Mouse (Mus musculus) megakaryocyte, embryonic 14.5 days (primary cell): ENCODE results near the gene Carm1. TPM values are rescaled to one million over a fixed set of nuclear protein-coding genes. Genes with fewer than 3 reads are reported as not detected.
A peak's percentile ranks its signal among the peaks of the same experiment; 100 is the strongest.

Experiments used
- H3K27me3 ChIP-seq: replicated peaks from 2 replicates; pipeline ENCODE3; 2012; ENCODE audit warnings: inconsistent platforms
- H3K36me3 ChIP-seq: replicated peaks from 2 replicates; pipeline ENCODE3; 2012; ENCODE audit warnings: low read length, inconsistent platforms, mixed read lengths
- H3K4me1 ChIP-seq: 2 replicates; pipeline ENCODE4 v1.6.1; 2012; ENCODE audit warnings: inconsistent platforms
- H3K4me3 ChIP-seq: replicated peaks from 2 replicates; pipeline ENCODE3; 2012; ENCODE audit warnings: moderate library complexity, mild to moderate bottlenecking, inconsistent platforms
- H3K9me3 ChIP-seq: 2 replicates; pipeline ENCODE4 v1.6.1; 2012; ENCODE audit warnings: inconsistent platforms
- FLI1 ChIP-seq: IDR thresholded peaks from 2 replicates; pipeline ENCODE4 v1.6.1; 2012; ENCODE audit warnings: low read length, inconsistent platforms, mixed read lengths
- GATA1 ChIP-seq: IDR thresholded peaks from 3 replicates; pipeline ENCODE4 v1.6.1; 2012; ENCODE audit warnings: mixed read lengths, low read length, inconsistent platforms, borderline replicate concordance
- polyA plus RNA-seq: library from polyadenylated mRNA; stranded (reverse); fragments of >175 nt; gene quantifications from 2 replicates; pipeline ENCODE4 v1.2.3, GENCODE M21; 2012; ENCODE audit warnings: low replicate concordance; ENCODE audit not compliant: insufficient read depth

Gene Carm1
- polyA plus RNA-seq, 1 experiment, result 105 TPM

DNA sequence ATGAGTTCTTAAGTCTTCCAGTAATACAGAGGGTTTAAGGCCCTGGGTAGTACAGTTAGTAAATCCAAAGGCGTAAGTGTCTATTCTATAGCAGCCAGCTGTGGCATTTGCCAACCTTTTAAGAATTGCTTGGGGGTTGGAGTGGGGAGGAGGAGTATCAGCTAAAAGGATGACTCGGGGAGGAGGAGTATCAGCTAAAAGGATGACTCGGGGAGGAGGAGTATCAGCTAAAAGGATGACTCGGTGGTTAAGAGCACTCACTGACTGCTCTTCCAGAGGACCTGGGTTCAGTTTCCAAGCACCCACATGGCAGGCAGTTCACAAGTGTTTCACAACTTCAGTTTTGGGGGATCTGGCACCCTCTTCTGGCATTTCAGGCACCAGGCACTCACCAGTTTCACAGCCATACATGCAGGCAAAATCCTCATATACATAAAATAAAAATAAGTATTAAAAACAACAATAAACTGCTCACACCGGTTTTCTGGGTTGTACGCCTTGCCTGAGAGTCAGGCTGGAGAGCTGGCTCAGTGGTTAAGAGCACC lies 8.6 kb downstream of the Carm1 start:
- H3K27me3 ChIP-seq, result no peaks in the 10 kb centered on the region
- no peaks in the 10 kb centered on the region for H3K9me3 ChIP-seq
- H3K4me1 ChIP-seq, result peaks cover 81% of the 10 kb centered on the region
- H3K4me3 ChIP-seq, result no peak overlapping the region
- TF ChIP-seq FLI1 (no peak), GATA1 (no peak)
- H3K36me3 ChIP-seq, result peaks cover 60% of the 10 kb centered on the region

DNA sequence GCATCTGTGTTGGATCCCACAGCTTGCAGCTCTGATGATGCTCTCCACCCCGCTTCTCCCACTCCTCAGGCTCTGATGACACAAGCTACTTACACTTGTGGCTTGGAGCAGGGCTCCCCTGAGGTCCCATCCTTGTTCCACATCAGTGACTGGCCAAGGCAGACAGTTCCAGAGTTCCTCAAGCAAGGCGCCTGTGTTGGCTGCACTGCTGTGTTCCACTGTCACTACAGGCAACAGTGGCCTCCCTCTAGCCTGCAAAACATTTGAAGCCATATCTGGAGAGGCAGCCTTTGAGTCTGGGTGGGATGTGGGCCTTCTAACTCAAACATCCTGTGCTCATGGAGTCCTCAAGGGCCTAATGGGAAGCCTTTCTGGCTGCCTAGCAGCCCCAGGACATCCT lies 10.3 kb downstream of the Carm1 start:
- peaks cover 65% of the 10 kb centered on the region for H3K4me1 ChIP-seq
- H3K4me3 ChIP-seq, result no peak overlapping the region
- no peaks in the 10 kb centered on the region for H3K27me3 ChIP-seq
- H3K9me3 ChIP-seq, result no peaks in the 10 kb centered on the region
- TF ChIP-seq FLI1, result no peak
- TF ChIP-seq GATA1, result no peak
- peaks cover 61% of the 10 kb centered on the region for H3K36me3 ChIP-seq

DNA sequence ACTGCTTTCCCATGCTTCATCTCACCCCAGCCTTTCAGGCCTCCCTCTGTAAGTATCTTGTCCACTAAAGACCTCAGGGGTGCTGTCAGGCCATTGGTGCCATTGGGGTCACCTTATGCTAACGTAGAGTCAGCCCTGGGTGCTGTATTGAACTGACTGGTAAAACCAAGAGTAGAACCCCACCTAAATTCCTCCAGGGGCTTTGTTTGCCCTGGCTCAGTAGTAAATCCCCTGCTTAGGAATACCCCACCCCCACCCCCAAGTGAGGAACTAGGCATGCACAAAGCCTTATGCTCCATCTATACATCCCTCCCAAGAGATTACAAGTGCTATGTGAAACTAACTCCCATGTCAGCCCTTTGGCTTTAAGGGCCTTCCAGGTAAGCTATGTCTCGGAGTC lies 10.9 kb downstream of the Carm1 start:
- TF ChIP-seq GATA1 (no peak), FLI1 (no peak)
- Histone ChIP-seq H3K4me1 (peaks cover 59% of the 10 kb centered on the region), H3K36me3 (peaks cover 58% of the 10 kb centered on the region)

DNA sequence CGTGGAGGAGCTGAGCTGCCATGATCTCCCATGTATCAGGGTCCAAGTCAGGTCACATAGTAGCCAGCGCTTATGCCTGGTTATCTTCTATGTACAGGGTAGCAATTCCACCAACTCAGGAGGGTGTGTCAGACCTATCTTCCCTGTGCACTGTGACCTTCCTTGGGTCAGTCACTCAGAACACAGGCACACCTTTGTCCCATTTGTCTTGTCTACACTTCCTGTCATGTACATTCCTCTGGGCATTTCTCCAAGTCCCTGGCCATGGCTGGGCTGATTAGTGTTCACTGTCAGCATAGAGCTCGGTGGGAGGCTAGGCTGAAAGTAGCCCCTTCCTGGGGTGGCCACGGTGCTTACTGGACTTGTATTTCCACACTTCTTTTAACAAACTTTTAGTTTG lies 11.7 kb downstream of the Carm1 start:
- Histone ChIP-seq H3K4me3 (peak overlapping the region; percentile 16), H3K4me1 (peaks cover 59% of the 10 kb centered on the region), H3K27me3 (no peaks in the 10 kb centered on the region), H3K36me3 (peaks cover 60% of the 10 kb centered on the region), H3K9me3 (no peaks in the 10 kb centered on the region)
- TF ChIP-seq FLI1, result no peak
- no peak for TF ChIP-seq GATA1

More for the DNA sequence above, 10.9 kb downstream of the Carm1 start:
- Histone ChIP-seq H3K27me3 (no peaks in the 10 kb centered on the region), H3K4me3 (no peak overlapping the region), H3K9me3 (no peaks in the 10 kb centered on the region)

DNA sequence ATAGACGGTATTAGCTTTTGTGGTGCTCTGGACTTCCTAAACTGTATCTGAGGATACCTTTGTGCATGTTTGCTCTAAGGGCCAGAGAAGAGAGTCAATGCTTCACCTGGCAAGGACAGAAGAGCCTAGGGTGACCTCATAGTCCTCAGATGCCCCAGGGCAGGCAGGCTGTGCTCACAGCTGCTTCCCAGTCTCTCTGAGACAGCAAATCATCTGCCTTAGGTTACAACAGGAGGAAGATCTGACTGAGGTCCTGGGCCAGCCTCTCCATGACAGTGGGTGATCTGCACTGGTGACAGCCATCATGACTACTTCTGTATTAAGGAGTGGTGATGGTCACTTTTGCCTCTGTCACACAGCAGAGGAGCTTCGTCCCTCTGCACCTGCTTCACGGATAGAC lies 12.5 kb downstream of the Carm1 start:
- H3K36me3 ChIP-seq, result peaks cover 53% of the 10 kb centered on the region
- peaks cover 55% of the 10 kb centered on the region for H3K4me1 ChIP-seq
- TF ChIP-seq FLI1, result no peak
- no peak for TF ChIP-seq GATA1
- H3K4me3 ChIP-seq, result peak overlapping the region; percentile 0
- H3K27me3 ChIP-seq, result no peaks in the 10 kb centered on the region
- no peaks in the 10 kb centered on the region for H3K9me3 ChIP-seq

DNA sequence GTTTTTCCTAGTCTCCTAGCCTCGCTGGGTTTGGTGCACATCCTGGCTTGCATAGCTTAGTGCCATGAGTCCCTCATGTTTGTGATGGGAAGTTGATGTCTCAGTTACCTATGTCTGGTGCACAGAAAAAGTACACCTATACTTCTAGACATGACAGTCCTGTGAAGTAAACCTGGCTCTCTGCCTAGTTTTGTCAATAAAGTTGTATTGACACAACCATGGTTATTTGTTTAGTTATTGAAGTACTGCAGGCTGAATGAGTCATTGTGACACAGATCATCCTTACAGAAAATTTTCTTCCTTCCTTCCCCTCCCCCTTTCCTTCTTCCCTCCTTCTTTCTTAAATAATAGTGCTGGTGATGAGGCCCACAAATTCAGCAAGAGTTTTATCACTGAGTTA lies 17.7 kb downstream of the Carm1 start:
- Histone ChIP-seq H3K36me3 (peaks cover 34% of the 10 kb centered on the region), H3K27me3 (no peaks in the 10 kb centered on the region), H3K4me1 (peaks cover 46% of the 10 kb centered on the region), H3K4me3 (peak overlapping the region; percentile 18), H3K9me3 (no peaks in the 10 kb centered on the region)
- TF ChIP-seq GATA1 (no peak), FLI1 (no peak)

DNA sequence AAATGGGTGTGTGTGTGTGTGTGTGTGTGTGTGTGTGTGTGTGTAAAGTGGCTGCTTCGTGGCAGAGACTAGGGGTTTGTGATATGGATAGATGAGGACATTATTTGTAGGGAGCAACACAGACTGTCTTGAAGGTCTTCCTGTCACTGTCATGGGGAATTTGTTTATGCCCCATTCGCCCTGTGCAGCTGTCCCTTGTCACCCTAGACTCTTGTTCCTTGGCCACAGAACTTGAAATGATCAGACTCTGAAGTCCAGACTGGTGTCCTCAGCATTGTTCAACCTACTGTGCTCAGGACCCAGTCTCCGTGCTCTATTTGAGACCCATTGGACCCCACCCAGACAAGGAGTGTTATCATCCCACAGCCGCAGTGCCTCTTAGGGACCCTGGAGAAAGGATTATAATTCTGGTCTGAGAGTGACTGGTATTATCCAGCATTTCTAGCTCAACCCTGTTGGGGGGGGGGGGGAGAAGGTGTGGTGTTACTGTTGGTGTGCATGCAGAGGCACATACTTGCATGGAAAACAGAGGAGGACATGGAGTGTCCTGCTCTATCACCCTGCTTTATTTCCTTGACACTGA lies 18.4 kb downstream of the Carm1 start:
- Histone ChIP-seq H3K4me1 (peaks cover 46% of the 10 kb centered on the region), H3K4me3 (peak overlapping the region; percentile 29), H3K27me3 (no peaks in the 10 kb centered on the region), H3K9me3 (no peaks in the 10 kb centered on the region), H3K36me3 (peaks cover 41% of the 10 kb centered on the region)
- no peak for TF ChIP-seq GATA1
- TF ChIP-seq FLI1, result no peak

DNA sequence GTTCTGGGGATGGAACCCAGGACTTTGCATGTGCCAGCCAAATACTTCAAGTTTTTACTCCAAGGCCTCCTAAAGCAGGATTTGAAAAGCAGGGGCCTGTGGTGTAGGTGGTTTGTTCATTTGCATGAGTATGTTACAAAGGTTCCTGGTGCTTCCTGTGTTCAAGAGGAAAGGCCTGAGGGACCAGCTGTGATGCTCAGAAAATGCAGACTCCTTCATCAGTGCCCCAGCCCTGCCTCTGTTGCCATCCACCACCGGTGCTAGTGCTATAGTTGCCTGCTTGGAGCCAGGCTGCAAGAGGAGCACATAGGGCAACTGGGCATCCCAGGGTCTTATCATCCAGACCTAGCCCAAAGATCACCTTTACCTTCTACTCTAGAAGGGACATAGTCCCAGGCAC lies 19.8 kb downstream of the Carm1 start:
- H3K4me1 ChIP-seq, result peaks cover 46% of the 10 kb centered on the region
- TF ChIP-seq GATA1, result no peak
- no peak for TF ChIP-seq FLI1
- H3K9me3 ChIP-seq, result no peaks in the 10 kb centered on the region
- H3K27me3 ChIP-seq, result no peaks in the 10 kb centered on the region
- no peak overlapping the region for H3K4me3 ChIP-seq
- peaks cover 44% of the 10 kb centered on the region for H3K36me3 ChIP-seq

DNA sequence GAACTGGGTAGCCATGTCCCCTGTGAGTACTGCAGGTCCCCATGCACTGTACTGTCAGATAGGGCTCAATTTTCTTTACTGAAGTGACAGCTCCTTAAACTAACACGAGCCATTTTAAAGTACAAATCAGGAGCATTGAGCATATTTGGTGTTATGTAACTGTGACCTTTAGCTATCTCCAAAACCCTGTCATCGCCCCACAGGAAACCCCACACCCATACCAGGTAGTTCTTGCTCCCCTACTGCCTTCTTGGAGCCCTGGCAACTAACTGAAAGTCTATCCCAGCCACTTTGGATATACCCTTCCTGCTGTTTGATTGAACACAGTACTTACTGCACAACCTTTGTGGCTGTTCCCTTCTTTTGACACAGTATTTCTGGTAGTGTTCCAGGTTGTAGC lies 20.4 kb downstream of the Carm1 start:
- Histone ChIP-seq H3K36me3 (peaks cover 46% of the 10 kb centered on the region), H3K4me1 (peaks cover 46% of the 10 kb centered on the region), H3K27me3 (no peaks in the 10 kb centered on the region), H3K4me3 (no peak overlapping the region), H3K9me3 (no peaks in the 10 kb centered on the region)
- TF ChIP-seq GATA1 (no peak), FLI1 (no peak)

DNA sequence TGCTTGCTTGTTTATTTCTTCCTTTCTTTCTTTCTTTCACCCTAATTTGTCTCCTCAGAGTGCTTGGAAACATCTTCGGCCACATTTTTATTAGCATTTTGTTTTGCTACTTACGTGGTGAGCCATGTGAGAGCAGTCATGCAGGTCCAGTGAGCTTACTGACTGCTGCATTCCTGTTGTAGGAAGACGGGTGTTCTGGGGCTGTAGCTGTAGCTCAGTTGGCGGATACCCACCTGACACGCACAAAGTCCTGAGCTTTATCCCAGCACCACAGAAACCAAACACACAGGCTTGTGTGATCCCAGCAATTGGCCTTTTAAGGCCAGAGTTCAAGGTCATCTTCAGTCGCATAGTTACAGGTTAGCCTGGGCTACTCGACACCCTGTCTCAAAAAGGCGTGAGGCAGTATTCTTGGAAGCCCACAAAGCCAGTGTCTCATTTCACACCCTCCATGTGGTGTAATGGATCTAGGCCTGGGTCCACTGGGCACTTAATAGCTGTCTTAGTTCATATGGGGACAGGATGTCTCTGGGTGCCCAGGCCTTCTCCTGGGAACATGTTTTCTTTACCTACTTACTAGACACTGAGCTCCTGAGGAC lies 22.1 kb downstream of the Carm1 start:
- H3K36me3 ChIP-seq, result peaks cover 54% of the 10 kb centered on the region
- TF ChIP-seq GATA1 (no peak), FLI1 (no peak)
- no peak overlapping the region for H3K4me3 ChIP-seq

More for the DNA sequence above, 22.1 kb downstream of the Carm1 start:
- H3K9me3 ChIP-seq, result no peaks in the 10 kb centered on the region
- H3K4me1 ChIP-seq, result peaks cover 43% of the 10 kb centered on the region
- H3K27me3 ChIP-seq, result no peaks in the 10 kb centered on the region
